Mouse (Mus musculus) thymus, postnatal 25 days (tissue): Measurements from ENCODE around the gene Olfr876.
"Not testable (repeated sequence)": the region's sequence is repeated elsewhere in the genome, so short reads cannot be mapped to it uniquely, and the experiment has no call there.

Experiments
- DNase-seq: peaks from one replicate; pipeline ENCODE4 v3.0.0; 2022

Gene Olfr876

GRCm38 (mm10) chr9:37802731-37803130 lies at the start of gene Olfr876:
Olfr876 (plus strand) TSS chr9:37803031.
- DNase-seq = no peak

DNA sequence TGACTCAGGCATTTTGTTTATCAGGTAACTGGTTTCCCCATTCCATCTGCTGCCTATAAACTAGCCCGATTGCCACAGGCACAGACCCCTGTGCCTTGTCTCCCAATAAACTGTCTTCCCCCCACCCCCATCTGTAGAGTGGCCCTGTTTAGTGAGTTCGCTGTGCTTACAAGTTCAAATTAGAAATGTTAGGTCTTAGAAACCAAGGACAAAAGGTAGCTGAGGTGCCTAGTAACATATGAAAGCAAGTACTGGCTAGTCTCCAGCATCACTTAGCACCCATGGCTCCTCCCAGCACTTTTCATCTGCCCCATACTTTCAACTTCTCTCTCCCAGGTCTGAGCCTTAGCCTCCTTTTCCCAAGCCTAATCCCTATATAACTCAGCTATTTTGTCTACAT lies 41.1 kb upstream of the Olfr876 start:
- no peak for DNase-seq

GRCm38 (mm10) chr9:37762541-37762940 lies 40.3 kb upstream of the Olfr876 start:
- no peak for DNase-seq

DNA sequence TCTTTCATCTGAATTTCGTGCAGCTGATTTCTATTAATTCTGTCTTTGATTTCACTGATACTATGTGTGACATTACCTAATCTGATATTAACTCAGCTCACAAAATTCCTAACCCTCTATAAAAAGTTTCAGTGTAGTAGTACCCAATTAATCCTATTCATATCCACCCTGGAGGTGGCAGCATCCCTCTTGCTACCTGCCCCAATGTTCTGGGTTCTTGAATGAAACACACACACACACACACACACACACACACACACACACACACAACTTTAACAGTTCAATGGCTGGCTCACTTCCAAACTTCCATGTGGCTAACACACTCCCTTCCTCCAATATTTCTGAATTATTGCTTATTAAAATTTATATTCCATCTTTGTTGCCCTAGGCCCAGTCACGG lies 32.2 kb upstream of the Olfr876 start:
- DNase-seq = no peak

- no peak for DNase-seq
Observed at GRCm38 (mm10) chr9:37771759-37772158, 31.1 kb upstream of the Olfr876 start, which contains the start of gene Olfr875. Olfr875 (plus strand) TSS chr9:37771857.

DNA sequence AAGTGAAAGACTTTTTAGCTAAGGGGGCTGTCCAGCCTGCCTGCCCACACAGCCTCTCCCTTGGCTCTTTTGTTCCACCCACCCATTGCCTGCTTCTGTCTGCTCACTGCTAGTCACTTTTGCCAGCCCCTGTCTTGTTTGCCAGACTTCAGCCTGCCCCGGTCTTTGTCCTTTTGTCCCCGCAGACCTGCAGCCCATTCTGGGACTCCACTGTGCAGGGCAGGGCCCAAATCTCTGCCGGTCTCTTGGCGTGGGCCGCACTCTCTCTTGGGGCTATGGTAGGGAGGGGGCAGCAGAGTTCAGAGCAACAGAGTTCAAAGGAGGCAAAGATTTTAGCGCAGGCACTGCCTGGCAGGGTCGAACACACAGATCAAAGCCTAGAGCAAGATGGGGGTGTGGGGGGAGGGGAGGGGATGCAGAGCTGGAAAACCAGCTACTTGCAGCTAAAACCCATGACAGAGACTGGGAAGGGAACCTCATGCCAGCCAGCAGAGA lies 20.0 kb upstream of the Olfr876 start:
- DNase-seq = no peak

- DNase-seq = not testable (repeated sequence)
Observed at GRCm38 (mm10) chr9:37783394-37784387, 19.1 kb upstream of the Olfr876 start.

- DNase-seq = no peak
Observed at GRCm38 (mm10) chr9:37786411-37786810, 16.4 kb upstream of the Olfr876 start.

- no peak for DNase-seq
Observed at GRCm38 (mm10) chr9:37802055-37802454, 776 bp upstream of the Olfr876 start.

- no peak for DNase-seq
Observed at GRCm38 (mm10) chr9:37807235-37807634, 4.4 kb downstream of the Olfr876 start.

- no peak for DNase-seq
Observed at GRCm38 (mm10) chr9:37808456-37808855, 5.6 kb downstream of the Olfr876 start.

DNA sequence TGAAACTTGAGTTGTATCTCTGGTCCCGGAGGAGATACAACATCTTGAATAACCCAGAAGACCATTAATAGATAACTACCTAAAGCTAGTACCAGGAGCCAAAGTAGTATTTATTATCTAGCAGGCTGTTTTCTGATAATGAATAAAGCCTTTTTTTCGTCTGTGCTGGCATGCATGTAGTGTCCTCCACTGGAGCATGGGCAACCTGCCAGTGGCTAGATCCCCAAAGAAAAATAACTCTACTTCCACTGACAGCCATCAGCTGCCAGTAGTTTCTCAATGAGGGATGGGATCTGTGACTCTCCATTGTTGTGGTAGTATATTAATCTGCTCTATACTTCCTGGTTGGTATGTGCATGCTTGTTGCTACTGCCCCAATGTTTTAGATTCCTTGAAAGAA lies 6.1 kb downstream of the Olfr876 start:
- DNase-seq = no peak

- no peak for DNase-seq
Observed at GRCm38 (mm10) chr9:37814696-37815095, 11.9 kb downstream of the Olfr876 start.

DNA sequence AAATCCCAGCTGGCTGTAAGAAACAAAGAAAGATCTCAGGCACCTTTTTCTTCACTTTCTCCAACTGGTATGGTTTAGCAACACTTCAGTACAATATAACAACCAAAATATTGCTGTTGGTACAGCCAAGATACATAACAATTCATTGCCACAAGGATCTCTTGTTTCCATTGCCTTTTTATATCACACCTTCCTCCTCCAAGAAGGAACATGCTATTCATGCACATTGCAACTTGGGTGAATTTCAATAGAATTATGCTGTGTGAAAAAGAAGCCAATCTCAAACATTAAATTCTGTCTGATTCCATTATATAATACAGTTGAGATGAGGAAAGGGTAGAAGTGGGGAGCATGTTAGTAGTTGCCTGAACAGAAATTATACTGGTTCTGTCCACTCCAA lies 27.1 kb downstream of the Olfr876 start:
- no peak for DNase-seq

GRCm38 (mm10) chr9:37833341-37833740 lies 30.5 kb downstream of the Olfr876 start:
- no peak for DNase-seq

DNA sequence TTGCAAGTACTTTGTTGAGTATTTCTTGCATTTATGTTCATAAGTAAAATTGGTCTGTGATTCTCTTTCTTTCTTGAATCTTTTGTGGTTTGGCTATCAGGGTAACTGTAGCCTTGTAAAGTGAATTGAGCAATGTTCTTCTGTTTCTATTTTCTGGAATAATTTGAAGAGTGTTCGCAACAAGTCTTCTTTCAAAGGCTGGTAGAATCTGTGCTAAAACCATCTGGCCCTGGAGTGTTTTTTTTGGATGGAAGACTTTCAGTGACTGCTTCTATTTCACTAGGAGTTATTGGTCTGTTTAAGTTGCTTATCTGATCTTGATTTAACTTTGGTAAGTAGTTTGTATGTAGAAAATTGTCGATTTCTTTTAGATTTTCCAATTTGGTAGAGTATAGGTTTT lies 46.4 kb downstream of the Olfr876 start:
- no peak for DNase-seq

DNA sequence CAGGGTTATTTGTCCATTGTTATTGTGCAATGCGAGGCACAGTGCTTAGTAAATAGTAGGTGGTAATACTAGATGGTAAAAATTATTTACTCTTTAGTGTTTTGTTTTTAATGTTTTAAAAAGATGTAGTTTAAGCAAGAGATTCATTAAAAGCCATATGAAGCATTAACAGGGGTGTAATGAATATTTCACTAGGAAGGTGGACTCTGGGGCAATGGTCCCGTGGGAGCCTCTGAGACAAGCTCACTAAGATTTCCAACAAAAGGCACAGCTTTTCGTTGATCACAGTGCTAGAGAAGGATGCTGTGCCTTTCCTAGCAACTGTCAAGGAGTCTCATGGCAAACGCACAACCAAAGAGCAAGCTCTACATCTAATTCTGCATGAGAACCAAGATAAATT lies 51.1 kb downstream of the Olfr876 start, which contains the start of gene Olfr877:
Gene Olfr877 (plus strand): TSS at position 301 of the 400 bp plus-strand sequence.
- no peak for DNase-seq
